Mouse (Mus musculus) right cerebral cortex, postnatal 14 days (tissue): ENCODE measurements around the gene Ccdc110.

Source experiments
- DNase-seq: peaks from one replicate; pipeline ENCODE4 v3.0.0; 2022

The Ccdc110 gene

GRCm38 (mm10) chr8:45986665-45987064, 52.2 kb downstream of the Ccdc110 start:
- DNase-seq, result no peak

GRCm38 (mm10) chr8:45988189-45988588, 53.8 kb downstream of the Ccdc110 start:
- no peak for DNase-seq

GRCm38 (mm10) chr8:45990631-45991310, 56.4 kb downstream of the Ccdc110 start:
- DNase-seq, result no peak
